Mouse (Mus musculus): ENCODE results near the gene Speg. TPM values are rescaled to one million over a fixed set of nuclear protein-coding genes. Genes with fewer than 3 reads are reported as not detected.

Gene Speg
- polyA plus RNA-seq, 1 experiment from 2014 or later = 18.6 TPM

DNA sequence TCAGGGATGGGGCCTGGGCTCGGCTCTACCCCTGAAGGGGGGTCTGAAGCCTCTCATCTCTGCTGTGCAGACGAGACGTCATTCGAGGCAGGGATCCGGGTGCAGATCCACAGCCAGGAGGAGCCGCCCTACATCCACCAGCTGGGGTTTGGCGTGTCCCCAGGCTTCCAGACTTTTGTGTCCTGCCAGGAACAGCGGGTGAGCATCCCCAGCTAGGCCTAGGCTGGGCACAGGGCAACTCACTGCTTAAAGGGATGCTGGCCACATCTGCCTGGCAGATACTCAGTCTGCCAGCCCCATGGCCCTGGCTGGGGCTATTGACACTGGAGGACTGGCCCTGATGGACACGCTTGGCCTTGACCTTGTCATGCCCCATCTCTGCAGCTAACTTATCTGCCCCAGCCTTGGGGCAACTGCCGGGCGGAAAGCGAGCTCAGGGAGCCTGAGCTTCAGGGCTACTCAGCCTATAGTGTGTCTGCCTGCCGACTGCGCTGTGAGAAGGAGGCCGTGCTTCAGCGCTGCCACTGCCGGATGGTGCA is 94.3 kb downstream of the Speg start:
- no peak overlapping the region for H3K4me2 ChIP-seq (replicated peaks)
- no peak overlapping the region for H3K4me3 ChIP-seq (replicated peaks)
- peaks cover 13% of the 10 kb centered on the region; the same call in 1 of the 2 replicates for H3K27me3 ChIP-seq
- H3K9me3 ChIP-seq (replicated peaks) = no peaks in the 10 kb centered on the region
- H3K9ac ChIP-seq = no peak overlapping the region
- H3K27ac ChIP-seq (replicated peaks) = no peak overlapping the region
- 72% methylated on average over 17 of the region's 17 CpGs for WGBS
- ATAC-seq (ENCODE audit: insufficient number of reproducible peaks, low FRiP score, low TSS enrichment, low read depth) = no peak
- peaks cover 7% of the 10 kb centered on the region; the same call in 1 of the 2 replicates for H3K4me1 ChIP-seq
- peaks cover 19% of the 10 kb centered on the region for H3K36me3 ChIP-seq

GRCm38 (mm10) chr1:75476441-75476840 is 101.3 kb downstream of the Speg start:
- no peak overlapping the region for H3K27ac ChIP-seq (replicated peaks)
- no peak for ATAC-seq (ENCODE audit: insufficient number of reproducible peaks, low FRiP score, low TSS enrichment, low read depth)
- peaks cover 15% of the 10 kb centered on the region; the same call in 1 of the 2 replicates for H3K27me3 ChIP-seq
- H3K4me2 ChIP-seq (replicated peaks) = no peak overlapping the region
- H3K4me1 ChIP-seq = peaks cover 35% of the 10 kb centered on the region
- H3K36me3 ChIP-seq = peaks cover 46% of the 10 kb centered on the region
- H3K4me3 ChIP-seq (replicated peaks) = no peak overlapping the region
- no peak overlapping the region for H3K9ac ChIP-seq
- no peaks in the 10 kb centered on the region for H3K9me3 ChIP-seq (replicated peaks)
- WGBS = 92% methylated on average over 11 of the region's 11 CpGs

DNA sequence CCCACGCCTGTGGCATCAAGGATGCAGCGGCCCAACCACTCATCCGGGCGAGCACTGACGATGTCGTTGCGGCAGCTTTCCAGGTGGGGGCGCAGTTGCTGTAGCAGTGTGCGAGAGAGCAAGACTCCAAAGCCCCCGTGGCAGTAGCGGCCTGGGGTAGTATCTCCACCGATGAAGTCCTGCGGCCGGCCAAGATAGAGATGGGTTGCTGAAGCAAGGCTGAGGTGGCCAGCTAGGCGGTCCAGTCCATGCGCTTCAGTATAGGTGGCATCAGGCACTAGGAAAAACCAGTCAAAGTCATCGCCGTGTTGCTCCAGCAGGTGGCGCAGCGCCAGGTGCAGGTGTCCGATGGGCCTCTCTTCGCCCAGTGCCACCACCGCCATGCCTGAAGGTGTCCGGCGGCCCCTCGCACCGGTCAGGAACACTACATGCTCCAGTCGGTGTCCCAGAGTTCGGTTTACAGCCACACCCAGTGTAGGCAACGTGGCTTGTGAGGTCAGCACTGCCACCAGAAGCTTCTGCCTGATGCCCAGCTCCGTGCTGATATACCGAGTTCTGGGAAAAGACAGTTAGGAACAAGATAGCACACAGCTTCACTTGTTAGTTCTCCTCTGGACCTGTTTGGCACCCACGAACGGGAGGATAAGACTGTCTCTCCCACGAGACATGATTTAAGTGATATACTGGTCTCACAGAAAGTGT is 102.3 kb downstream of the Speg start:
- H3K4me1 ChIP-seq = peaks cover 35% of the 10 kb centered on the region
- peak overlapping the region; percentile 73 for H3K4me2 ChIP-seq (replicated peaks)
- no peak overlapping the region for H3K9ac ChIP-seq
- 10% methylated on average over 35 of the region's 35 CpGs for WGBS
- peak overlapping the region; percentile 79 for H3K4me3 ChIP-seq (replicated peaks)
- no peak for ATAC-seq (ENCODE audit: insufficient number of reproducible peaks, low FRiP score, low TSS enrichment, low read depth)
- no peak overlapping the region for H3K27ac ChIP-seq (replicated peaks)
- H3K36me3 ChIP-seq = peaks cover 45% of the 10 kb centered on the region
- peaks cover 24% of the 10 kb centered on the region for H3K27me3 ChIP-seq
- H3K9me3 ChIP-seq (replicated peaks) = no peaks in the 10 kb centered on the region

- H3K4me3 ChIP-seq (replicated peaks) = peak overlapping the region; percentile 79
- peak overlapping the region; percentile 73 for H3K4me2 ChIP-seq (replicated peaks)
- no peak overlapping the region for H3K9ac ChIP-seq
- H3K27me3 ChIP-seq = peaks cover 29% of the 10 kb centered on the region
- no peak for ATAC-seq (ENCODE audit: insufficient number of reproducible peaks, low FRiP score, low TSS enrichment, low read depth)
- H3K4me1 ChIP-seq = peaks cover 35% of the 10 kb centered on the region
- WGBS = 42% methylated on average over 3 of the region's 3 CpGs
- H3K27ac ChIP-seq (replicated peaks) = no peak overlapping the region
- H3K9me3 ChIP-seq (replicated peaks) = no peaks in the 10 kb centered on the region
- peaks cover 40% of the 10 kb centered on the region for H3K36me3 ChIP-seq
Observed at GRCm38 (mm10) chr1:75477966-75478290, 102.8 kb downstream of the Speg start.

DNA sequence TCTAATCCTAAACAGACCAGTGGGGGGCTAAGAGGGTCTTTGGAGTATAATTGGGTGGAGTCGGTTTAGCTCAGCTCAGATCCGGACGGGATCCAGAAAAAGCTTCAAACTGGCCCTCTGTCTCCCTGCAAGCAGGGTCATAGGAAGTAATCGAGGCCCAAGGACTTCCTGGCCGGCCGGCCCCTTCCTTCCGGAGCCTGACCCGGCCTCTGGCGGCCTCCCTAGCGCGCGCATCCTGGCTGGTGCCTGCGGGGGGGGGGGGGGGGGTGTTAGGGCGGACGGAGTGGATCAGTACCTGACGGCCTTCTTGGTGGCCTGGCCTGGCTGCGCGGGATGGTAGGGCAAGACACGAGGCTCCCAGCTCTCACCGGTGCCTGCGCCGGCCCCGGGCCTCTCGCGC is 103.4 kb downstream of the Speg start:
- H3K4me3 ChIP-seq (replicated peaks) = peak overlapping the region; percentile 79
- H3K9me3 ChIP-seq (replicated peaks) = no peaks in the 10 kb centered on the region
- H3K36me3 ChIP-seq = peaks cover 35% of the 10 kb centered on the region
- peaks cover 35% of the 10 kb centered on the region for H3K4me1 ChIP-seq
- peak overlapping the region; percentile 86 for H3K27ac ChIP-seq (replicated peaks)
- H3K4me2 ChIP-seq (replicated peaks) = peak overlapping the region; percentile 73
- under 1% methylated on average over 20 of the region's 25 CpGs for WGBS
- H3K27me3 ChIP-seq = peaks cover 35% of the 10 kb centered on the region
- peak overlapping the region; percentile 54 for H3K9ac ChIP-seq
- ATAC-seq (ENCODE audit: insufficient number of reproducible peaks, low FRiP score, low TSS enrichment, low read depth) = no peak

DNA sequence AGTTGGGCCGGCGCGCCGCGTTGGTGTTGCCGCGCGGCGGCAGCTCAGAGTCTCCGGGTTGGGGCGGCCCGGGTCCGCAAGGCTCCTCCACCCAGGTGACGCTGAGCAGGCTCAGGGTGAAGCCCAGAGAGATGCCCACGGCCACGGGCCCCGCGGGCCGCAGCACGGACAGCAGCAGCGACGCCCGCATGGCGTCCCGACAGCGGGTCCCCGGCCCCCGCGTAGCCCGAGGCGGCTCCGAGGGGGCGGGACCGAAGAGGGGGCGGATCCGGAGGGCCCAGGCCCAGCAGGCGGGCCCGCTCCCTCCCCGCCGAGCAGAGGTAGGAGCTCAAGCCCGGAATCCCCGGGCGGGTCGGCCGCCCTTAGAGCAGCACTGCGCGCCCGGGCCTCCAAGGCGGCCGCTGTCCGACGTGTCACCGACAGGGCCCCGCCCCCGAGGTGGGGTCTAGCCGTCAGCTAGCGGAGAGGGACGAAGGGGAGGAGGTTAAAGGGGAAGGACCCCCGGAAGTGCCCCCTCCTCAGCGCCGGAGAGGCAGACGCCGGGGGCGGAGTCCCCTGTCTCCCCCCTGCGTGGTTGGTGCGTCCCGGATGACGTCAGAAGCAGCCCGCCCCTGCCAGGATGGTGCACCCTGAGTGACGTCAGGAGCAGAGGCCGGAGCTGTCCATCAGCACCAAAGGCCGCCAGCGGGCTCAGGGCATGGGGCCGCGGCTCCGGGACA is 104.0 kb downstream of the Speg start, which contains the start of the genes Chpf and Tmem198:
Chpf (minus strand) TSS at position 392 of the 719 bp plus-strand sequence.
Tmem198 (plus strand) TSS at position 617 of the 719 bp plus-strand sequence.
- ATAC-seq (ENCODE audit: insufficient number of reproducible peaks, low FRiP score, low TSS enrichment, low read depth) = peak; percentile 93
- Histone ChIP-seq H3K4me1 (peaks cover 32% of the 10 kb centered on the region), H3K27ac (replicated peaks) (peak within 1 kb of the TSS; percentile 86), H3K9ac (peak within 1 kb of the TSS; percentile 54), H3K4me3 (replicated peaks) (peak within 1 kb of the TSS; percentile 79), H3K9me3 (replicated peaks) (no peaks in the 10 kb centered on the region), H3K27me3 (peaks cover 40% of the 10 kb centered on the region), H3K36me3 (peaks cover 30% of the 10 kb centered on the region), H3K4me2 (replicated peaks) (peak within 1 kb of the TSS; percentile 73)
- under 1% methylated on average over 75 of the region's 76 CpGs for WGBS

DNA sequence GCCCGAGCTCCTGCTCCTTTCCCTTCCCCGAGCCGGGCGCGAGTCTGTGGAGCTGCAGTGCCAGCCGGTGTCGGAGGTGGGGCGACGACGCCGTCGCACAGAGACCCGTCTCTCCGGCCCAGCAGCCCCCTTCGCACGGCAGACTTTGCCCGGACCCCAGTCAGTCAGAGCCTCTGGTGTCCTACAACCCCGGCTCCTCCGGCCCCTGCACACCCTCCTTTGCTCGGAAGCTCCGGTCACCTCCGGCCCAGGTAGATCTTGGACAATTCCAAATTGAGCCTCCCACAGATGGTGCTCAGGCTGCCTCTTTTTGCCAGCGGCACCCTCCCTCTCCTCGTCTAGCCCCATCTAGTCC is 104.5 kb downstream of the Speg start:
- Histone ChIP-seq H3K9me3 (replicated peaks) (no peaks in the 10 kb centered on the region), H3K4me2 (replicated peaks) (peak overlapping the region; percentile 73), H3K4me3 (replicated peaks) (peak overlapping the region; percentile 79), H3K4me1 (peaks cover 30% of the 10 kb centered on the region), H3K27me3 (peaks cover 46% of the 10 kb centered on the region), H3K36me3 (peaks cover 25% of the 10 kb centered on the region), H3K27ac (replicated peaks) (no peak overlapping the region), H3K9ac (0 out of 2 replicates have a peak overlapping the region, but pooled peaks have one; percentile 1)
- WGBS = 1% methylated on average over 24 of the region's 24 CpGs
- ATAC-seq (ENCODE audit: insufficient number of reproducible peaks, low FRiP score, low TSS enrichment, low read depth) = no peak

DNA sequence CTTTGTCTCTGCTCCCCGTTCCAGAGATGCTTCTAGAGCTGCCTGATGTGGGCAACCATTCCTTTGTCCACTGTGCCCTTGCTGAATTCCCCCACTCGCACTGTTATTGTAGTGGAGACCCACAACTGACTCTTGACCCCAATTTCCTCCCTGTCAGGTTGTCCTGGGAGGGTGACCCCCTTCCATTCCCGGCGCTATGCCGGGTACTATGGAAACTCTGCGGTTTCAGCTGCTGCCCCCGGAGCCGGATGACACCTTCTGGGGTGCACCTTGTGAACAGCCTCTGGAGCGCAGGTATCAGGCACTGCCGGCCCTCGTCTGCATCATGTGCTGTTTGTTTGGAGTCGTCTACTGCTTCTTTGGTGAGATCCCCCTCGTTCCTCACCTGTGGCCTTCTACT is 104.9 kb downstream of the Speg start:
- H3K27ac ChIP-seq (replicated peaks) = no peak overlapping the region
- H3K4me2 ChIP-seq (replicated peaks) = peak overlapping the region; percentile 73
- 17% methylated on average over 13 of the region's 13 CpGs for WGBS
- H3K9me3 ChIP-seq (replicated peaks) = no peaks in the 10 kb centered on the region
- ATAC-seq (ENCODE audit: insufficient number of reproducible peaks, low FRiP score, low TSS enrichment, low read depth) = no peak
- peak overlapping the region; percentile 79 for H3K4me3 ChIP-seq (replicated peaks)
- H3K27me3 ChIP-seq = peaks cover 50% of the 10 kb centered on the region
- H3K9ac ChIP-seq = no peak overlapping the region
- H3K36me3 ChIP-seq = peaks cover 21% of the 10 kb centered on the region
- peaks cover 26% of the 10 kb centered on the region for H3K4me1 ChIP-seq

- H3K4me3 ChIP-seq (replicated peaks) = no peak overlapping the region
- no peak overlapping the region for H3K9ac ChIP-seq
- H3K4me2 ChIP-seq (replicated peaks) = no peak overlapping the region
- WGBS = 83% methylated on average over 7 of the region's 7 CpGs
- ATAC-seq (ENCODE audit: insufficient number of reproducible peaks, low FRiP score, low TSS enrichment, low read depth) = no peak
- H3K27ac ChIP-seq (replicated peaks) = no peak overlapping the region
- peaks cover 14% of the 10 kb centered on the region for H3K36me3 ChIP-seq
- peaks cover 26% of the 10 kb centered on the region for H3K4me1 ChIP-seq
- no peaks in the 10 kb centered on the region for H3K9me3 ChIP-seq (replicated peaks)
- H3K27me3 ChIP-seq = peaks cover 57% of the 10 kb centered on the region
Observed at GRCm38 (mm10) chr1:75480735-75481134, 105.6 kb downstream of the Speg start.

Measured in embryonic facial prominence, embryonic 15.5 days (tissue).